Mouse (Mus musculus) heart, embryonic 15.5 days (tissue): ENCODE measurements around the gene Mtmr11. TPM values are rescaled to one million over a fixed set of nuclear protein-coding genes. Genes with fewer than 3 reads are reported as not detected.
"Not testable (repeated sequence)": the region's sequence is repeated elsewhere in the genome, so short reads cannot be mapped to it uniquely, and the experiment has no call there.

ENCODE experiments used
- ATAC-seq: fragments of 200-750 bp; cut with Nextera tagmentation; replicated peaks from 2 replicates; pipeline ENCODE4 v1.8.0; 2017; ENCODE audit warnings: low read depth, moderate TSS enrichment; ENCODE audit not compliant: insufficient number of reproducible peaks, insufficient read depth, low FRiP score
- H3K27ac ChIP-seq: fragments of 300-500 bp; sonication (generic); 2 replicates; pipeline ENCODE4 v1.5.1; 2015; ENCODE audit warnings: mild to moderate bottlenecking, inconsistent platforms
- H3K27me3 ChIP-seq: fragments of 300-500 bp; sonication (generic); 2 replicates; pipeline ENCODE4 v1.6.1; 2015; ENCODE audit warnings: inconsistent platforms
- H3K36me3 ChIP-seq: fragments of 300-500 bp; sonication (generic); 2 replicates; pipeline ENCODE4 v1.6.1; 2015; ENCODE audit warnings: mild to moderate bottlenecking, inconsistent platforms
- H3K4me1 ChIP-seq: fragments of 300-500 bp; sonication (generic); replicated peaks from 2 replicates; pipeline ENCODE4 v1.6.1; 2015; ENCODE audit warnings: inconsistent platforms
- H3K4me2 ChIP-seq: fragments of 300-500 bp; sonication (generic); 2 replicates; pipeline ENCODE4 v1.6.1; 2015; ENCODE audit warnings: inconsistent platforms, mild to moderate bottlenecking, moderate library complexity
- H3K4me3 ChIP-seq: fragments of 300-500 bp; sonication (generic); 2 replicates; pipeline ENCODE4 v1.5.1; 2015; ENCODE audit warnings: mild to moderate bottlenecking, inconsistent platforms
- H3K9ac ChIP-seq: fragments of 300-500 bp; sonication (generic); 2 replicates; pipeline ENCODE4 v1.6.1; 2015; ENCODE audit warnings: mild to moderate bottlenecking, inconsistent platforms
- H3K9me3 ChIP-seq: fragments of 300-500 bp; sonication (generic); replicated peaks from 2 replicates; pipeline ENCODE4 v1.6.1; 2016; ENCODE audit warnings: inconsistent platforms
- WGBS: fragments of 180-500 bp; shearing (Covaris S2); methylation state at CpG from one replicate; pipeline ENCODE4 v1.1.7; 2015; ENCODE audit warnings: mixed read lengths; 5-methylcytosine and 5-hydroxymethylcytosine counted together
- microRNA-seq: library from miRNA; unstranded; fragments of <30 nt; microRNA quantifications from one replicate; pipeline ENCODE4, GENCODE M21; 2016
- polyA plus RNA-seq: library from polyadenylated mRNA; unstranded; fragments of >200 nt; fragmentation: Nextera tagmentation; extraction: Ambion mirVana; gene quantifications from 2 replicates; pipeline ENCODE4 v1.2.1, GENCODE M21; 2015

Gene Mtmr11
- polyA plus RNA-seq, 1 experiment from 2014 or later = 8.5 TPM

GRCm38 (mm10) chr3:96219661-96220130 lies 57.9 kb downstream of the Mtmr11 start, which contains the start of the genes Bola1 and Hist2h2ab:
Gene Bola1 (minus strand): TSS chr3:96219709.
Gene Hist2h2ab (plus strand): TSS chr3:96219865.
- 0% methylated on average over 37 of the region's 37 CpGs for WGBS
- Histone ChIP-seq H3K27me3 (no peaks in the 10 kb centered on the region), H3K9me3 (no peaks in the 10 kb centered on the region), H3K4me3 (peak within 1 kb of the TSS; percentile 68), H3K4me1 (peaks cover 33% of the 10 kb centered on the region), H3K9ac (peak within 1 kb of the TSS; percentile 79), H3K36me3 (no peaks in the 10 kb centered on the region), H3K27ac (peak within 1 kb of the TSS; percentile 99), H3K4me2 (peak within 1 kb of the TSS; percentile 83)
- peak; percentile 75 for ATAC-seq

GRCm38 (mm10) chr3:96220131-96220764 lies 58.4 kb downstream of the Mtmr11 start:
- not testable (repeated sequence) for ATAC-seq, H3K27me3 ChIP-seq, H3K9me3 ChIP-seq, H3K36me3 ChIP-seq
- peak overlapping the region; percentile 83 for H3K4me2 ChIP-seq
- peak overlapping the region; percentile 68 for H3K4me3 ChIP-seq
- 0% methylated on average over 40 of the region's 47 CpGs for WGBS
- peaks cover 35% of the 10 kb centered on the region for H3K4me1 ChIP-seq
- H3K27ac ChIP-seq = peak overlapping the region; percentile 99
- peak overlapping the region; percentile 79 for H3K9ac ChIP-seq

GRCm38 (mm10) chr3:96220765-96221639 lies 59.2 kb downstream of the Mtmr11 start, which contains the start of the genes Hist2h2ac and Hist2h2be:
Gene Hist2h2ac (minus strand): TSS chr3:96220880.
Gene Hist2h2be (plus strand): TSS chr3:96221119.
- no peaks in the 10 kb centered on the region for H3K36me3 ChIP-seq
- H3K4me1 ChIP-seq = peaks cover 35% of the 10 kb centered on the region
- H3K27me3 ChIP-seq = no peaks in the 10 kb centered on the region
- H3K4me3 ChIP-seq = peak within 1 kb of the TSS; percentile 68
- H3K9ac ChIP-seq = peak within 1 kb of the TSS; percentile 79
- H3K9me3 ChIP-seq = no peaks in the 10 kb centered on the region
- WGBS = under 1% methylated on average over 43 of the region's 43 CpGs
- H3K4me2 ChIP-seq = peak within 1 kb of the TSS; percentile 83
- peak; percentile 91 for ATAC-seq
- H3K27ac ChIP-seq = peak within 1 kb of the TSS; percentile 99

Small RNA genes within 50 kb of the gene (microRNA-seq; reads per million reads assigned to microRNA genes)
- not detected for gene Gm44492

Other genes with a start within 250 kb of the Mtmr11 start
- 183 and 187 TPM in 2 replicates for gene Anp32e, start 232.8 kb upstream of the Mtmr11 start, polyA plus RNA-seq
- 64.3 and 69.6 TPM in 2 replicates for gene Plekho1, start 166.0 kb upstream of the Mtmr11 start, polyA plus RNA-seq
- 38.3 and 40.2 TPM in 2 replicates for gene Vps45, start 103.5 kb upstream of the Mtmr11 start, polyA plus RNA-seq
- gene Otud7b, start 57.5 kb upstream of the Mtmr11 start, polyA plus RNA-seq = 20.1 and 24.5 TPM in 2 replicates
- gene Sf3b4, start 10.3 kb downstream of the Mtmr11 start, polyA plus RNA-seq = 71.2 and 96.8 TPM in 2 replicates
- 12.9 and 13.6 TPM in 2 replicates for gene Sv2a, start 19.1 kb downstream of the Mtmr11 start, polyA plus RNA-seq
- 40.7 and 40.8 TPM in 2 replicates for gene Bola1, start 57.7 kb downstream of the Mtmr11 start, polyA plus RNA-seq
- 0.43 TPM in 1 of 2 replicates, not detected in the other for gene Hist2h2ab, start 57.9 kb downstream of the Mtmr11 start, polyA plus RNA-seq
- 5.3 and 5.5 TPM in 2 replicates for gene Hist2h2ac, start 58.9 kb downstream of the Mtmr11 start, polyA plus RNA-seq
- 7.3 and 8.1 TPM in 2 replicates for gene Hist2h2be, start 59.1 kb downstream of the Mtmr11 start, polyA plus RNA-seq
- gene Hist2h3c2, start 77.1 kb downstream of the Mtmr11 start, polyA plus RNA-seq = 3.9 and 5.1 TPM in 2 replicates
- 37.0 and 45.9 TPM in 2 replicates for gene Hist2h2aa2, start 78.3 kb downstream of the Mtmr11 start, polyA plus RNA-seq
- 13.6 and 15.1 TPM in 2 replicates for gene Hist2h2aa1, start 83.5 kb downstream of the Mtmr11 start, polyA plus RNA-seq
- gene Hist2h3c1, start 84.7 kb downstream of the Mtmr11 start, polyA plus RNA-seq = 0.72 and 1.0 TPM in 2 replicates
- 2.9 and 3.9 TPM in 2 replicates for gene Hist2h4, start 101.3 kb downstream of the Mtmr11 start, polyA plus RNA-seq
- gene Hist2h3b, start 106.7 kb downstream of the Mtmr11 start, polyA plus RNA-seq = 26.2 and 31.1 TPM in 2 replicates
- gene Hist2h2bb, start 107.7 kb downstream of the Mtmr11 start, polyA plus RNA-seq = 3.6 and 4.8 TPM in 2 replicates
- gene Fcgr1, start 132.0 kb downstream of the Mtmr11 start, polyA plus RNA-seq = 1.1 and 3.2 TPM in 2 replicates